Mouse (Mus musculus): ENCODE measurements at regions not wholly inside any gene's neighbourhood (a gene's known extent, or its start where the extent isn't known, plus 50 kb on each side); places are given as distances from the start of the nearest gene placed in this dataset.

- no peak for DNase-seq (ENCODE audit: extremely low spot score, low spot score)
These were observed 114.8 kb downstream of the Pcsk1 start for GRCm38 (mm10) chr13:75204417-75204816.

GRCm38 (mm10) chr13:75223944-75224343 is 134.3 kb downstream of the Pcsk1 start:
- no peak for DNase-seq (ENCODE audit: extremely low spot score, low spot score)

DNA sequence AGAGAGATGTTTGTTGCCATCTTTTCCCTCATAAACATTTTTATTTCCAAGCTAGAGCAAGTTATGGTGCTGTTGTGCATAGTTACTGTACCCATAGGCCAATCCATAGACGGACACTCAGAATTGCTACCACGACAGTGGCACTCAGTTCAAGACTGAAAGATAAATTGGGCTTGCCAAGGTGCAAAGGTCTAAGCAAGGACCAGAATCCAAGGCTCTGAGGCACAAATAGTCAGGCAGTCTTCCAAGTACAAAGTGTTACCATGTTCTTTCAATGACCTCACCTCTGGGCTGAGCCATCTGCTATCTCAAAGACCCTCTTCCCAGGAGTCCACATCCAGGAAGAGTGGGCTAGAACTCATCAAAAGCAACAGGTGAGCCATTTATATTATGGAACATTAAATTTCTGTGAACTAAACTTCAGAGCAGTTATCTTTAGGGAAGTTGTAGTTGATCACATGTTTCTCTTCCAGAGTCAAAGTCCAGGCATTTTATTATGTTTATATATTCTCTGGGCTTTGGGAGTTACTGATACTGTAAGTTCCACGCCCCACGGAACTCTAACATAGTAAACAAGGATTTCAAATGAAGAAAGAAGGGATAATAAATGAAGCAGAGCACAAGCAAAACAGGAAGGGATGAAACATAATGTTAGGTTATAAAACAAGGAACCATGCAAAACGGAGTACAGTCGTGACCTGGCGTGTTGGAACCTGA is 136.1 kb downstream of the Pcsk1 start:
- DNase-seq (ENCODE audit: extremely low spot score, low spot score), result no peak

DNA sequence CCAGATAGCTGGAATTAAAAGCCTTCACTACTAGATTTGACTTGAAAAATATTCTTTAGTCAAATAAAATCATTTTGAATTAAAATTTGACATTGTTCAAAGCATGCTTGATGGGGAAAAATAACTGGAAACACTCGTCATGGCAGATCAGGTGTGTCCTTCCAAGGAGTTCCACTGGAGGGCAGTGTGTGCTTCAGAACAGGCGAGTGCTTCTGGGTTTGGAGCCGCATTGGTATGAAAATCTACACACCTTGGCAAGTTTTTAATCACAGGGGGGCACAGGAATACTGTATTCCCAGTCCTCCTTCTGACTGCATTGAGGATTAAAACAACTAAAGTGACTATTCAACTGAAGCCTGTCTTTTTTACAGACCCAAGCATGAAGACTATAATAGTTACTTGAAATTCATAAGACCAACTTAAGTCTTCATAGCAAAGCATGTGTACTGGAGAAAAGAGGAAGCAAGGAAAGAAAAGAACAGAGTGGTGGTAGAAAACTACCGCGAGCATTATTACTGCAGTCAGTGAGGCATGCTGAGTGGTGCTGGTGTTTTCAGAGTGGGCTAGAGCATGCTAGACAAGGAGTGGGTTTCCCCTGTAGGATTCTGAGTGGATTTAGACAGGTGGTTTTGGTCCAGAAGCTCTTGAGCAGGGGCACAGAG is 138.1 kb downstream of the Pcsk1 start:
- DNase-seq (ENCODE audit: extremely low spot score, low spot score), result peak; percentile 61

DNA sequence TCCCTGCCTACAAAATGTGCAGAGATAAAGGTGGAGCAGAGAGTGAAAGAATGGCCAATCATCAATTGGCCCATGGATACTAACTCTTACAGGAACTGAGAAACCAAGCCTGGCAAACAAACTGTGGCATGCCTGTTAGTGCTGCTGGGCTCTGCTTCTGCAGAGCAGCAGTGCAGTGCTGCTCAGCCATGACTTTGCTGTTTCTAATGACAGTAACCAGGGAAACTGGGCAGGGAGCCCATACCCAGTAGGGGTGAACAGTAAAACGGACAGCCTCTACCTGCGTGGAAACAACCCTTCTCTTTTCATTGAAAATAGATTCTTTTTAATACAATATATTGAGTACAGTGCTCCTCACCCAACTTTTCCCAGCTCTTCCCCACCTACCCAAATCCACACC is 146.8 kb downstream of the Pcsk1 start:
- no peak for DNase-seq (ENCODE audit: extremely low spot score, low spot score)

Data from neural tube, embryonic 10.5 days (tissue).